Mouse (Mus musculus) neural tube, embryonic 14.5 days (tissue): ENCODE data around the gene Zdhhc1. TPM values are rescaled to one million over a fixed set of nuclear protein-coding genes. Genes with fewer than 3 reads are reported as not detected.

ENCODE experiments used
- ATAC-seq: fragments of 200-750 bp; cut with Nextera tagmentation; 2 replicates; pipeline ENCODE4 v1.8.0; 2017; ENCODE audit warnings: low read depth, mild to moderate bottlenecking, moderate TSS enrichment, moderate library complexity
- H3K27ac ChIP-seq: fragments of 300-500 bp; sonication (generic); 2 replicates; pipeline ENCODE4 v1.5.1; 2014; ENCODE audit warnings: low read depth, mild to moderate bottlenecking, control low read depth, low read length, moderate library complexity, mixed read lengths
- H3K27me3 ChIP-seq: fragments of 300-500 bp; sonication (generic); 2 replicates; pipeline ENCODE4 v1.6.1; 2014; ENCODE audit warnings: low read length; ENCODE audit not compliant: control insufficient read depth, insufficient read depth
- H3K36me3 ChIP-seq: fragments of 300-500 bp; sonication (generic); 2 replicates; pipeline ENCODE4 v1.6.1; 2014; ENCODE audit warnings: low read length, mixed read lengths; ENCODE audit not compliant: control insufficient read depth, insufficient read depth
- H3K4me1 ChIP-seq: fragments of 300-500 bp; sonication (generic); 2 replicates; pipeline ENCODE4 v1.6.1; 2014; ENCODE audit warnings: low read length; ENCODE audit not compliant: control insufficient read depth, insufficient read depth
- H3K4me2 ChIP-seq: fragments of 300-500 bp; sonication (generic); 2 replicates; pipeline ENCODE4 v1.6.1; 2014; ENCODE audit warnings: mild to moderate bottlenecking, low read depth, low read length, control low read depth
- H3K4me3 ChIP-seq: fragments of 300-500 bp; sonication (generic); 2 replicates; pipeline ENCODE4 v1.5.1; 2014; ENCODE audit warnings: low read depth, low read length, control low read depth, mixed read lengths
- H3K9ac ChIP-seq: fragments of 300-500 bp; sonication (generic); replicated peaks from 2 replicates; pipeline ENCODE4 v1.6.1; 2014; ENCODE audit warnings: low read depth, mild to moderate bottlenecking, control low read depth, low read length, mixed read lengths
- H3K9me3 ChIP-seq: fragments of 300-500 bp; sonication (generic); 2 replicates; pipeline ENCODE4 v1.6.1; 2016; ENCODE audit warnings: low read length; ENCODE audit not compliant: control insufficient read depth
- WGBS: fragments of 180-500 bp; shearing (Covaris S2); extraction: QIAGEN DNeasy Blood & Tissue Kit; methylation state at CpG from one replicate; pipeline ENCODE4 v1.1.7; 2014; 5-methylcytosine and 5-hydroxymethylcytosine counted together
- polyA plus RNA-seq: library from polyadenylated mRNA; unstranded; fragments of >200 nt; fragmentation: Nextera tagmentation; extraction: Ambion mirVana; gene quantifications from 2 replicates; pipeline ENCODE4 v1.2.1, GENCODE M21; 2014

The Zdhhc1 gene
- polyA plus RNA-seq, 1 experiment from 2014 or later = 32.5 TPM

DNA sequence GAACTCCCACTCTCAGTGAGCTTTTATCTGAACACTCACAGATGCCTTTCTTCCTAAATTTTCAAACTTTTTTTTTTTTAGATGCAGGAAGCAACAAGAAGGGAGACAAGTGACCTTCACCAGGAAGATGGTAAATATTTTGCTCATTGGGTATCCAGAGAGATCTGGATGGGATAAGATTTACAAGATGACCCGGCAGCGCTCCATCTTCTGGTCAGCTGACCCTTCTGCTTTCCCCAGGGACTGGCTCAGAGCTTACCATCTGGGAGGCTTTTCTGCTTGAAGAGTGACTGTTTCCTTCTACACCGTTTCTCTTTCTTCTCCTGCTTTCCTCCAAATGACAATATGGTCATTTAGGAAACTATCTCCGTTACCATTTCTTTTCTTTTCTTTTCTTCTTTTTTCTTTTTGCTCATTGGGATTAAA is 50.6 kb downstream of the Zdhhc1 start:
- Histone ChIP-seq H3K4me3 (no peak overlapping the region), H3K36me3 (no peaks in the 10 kb centered on the region), H3K4me1 (peaks cover 7% of the 10 kb centered on the region; the same call in 1 of the 2 replicates), H3K9ac (no peak overlapping the region), H3K4me2 (no peak overlapping the region), H3K27ac (peak overlapping the region; percentile 48; the same call in 1 of the 2 replicates), H3K9me3 (no peaks in the 10 kb centered on the region), H3K27me3 (no peaks in the 10 kb centered on the region)
- ATAC-seq = no peak; the same call in 1 of the 2 replicates
- 5% methylated on average over 4 of the region's 4 CpGs for WGBS

DNA sequence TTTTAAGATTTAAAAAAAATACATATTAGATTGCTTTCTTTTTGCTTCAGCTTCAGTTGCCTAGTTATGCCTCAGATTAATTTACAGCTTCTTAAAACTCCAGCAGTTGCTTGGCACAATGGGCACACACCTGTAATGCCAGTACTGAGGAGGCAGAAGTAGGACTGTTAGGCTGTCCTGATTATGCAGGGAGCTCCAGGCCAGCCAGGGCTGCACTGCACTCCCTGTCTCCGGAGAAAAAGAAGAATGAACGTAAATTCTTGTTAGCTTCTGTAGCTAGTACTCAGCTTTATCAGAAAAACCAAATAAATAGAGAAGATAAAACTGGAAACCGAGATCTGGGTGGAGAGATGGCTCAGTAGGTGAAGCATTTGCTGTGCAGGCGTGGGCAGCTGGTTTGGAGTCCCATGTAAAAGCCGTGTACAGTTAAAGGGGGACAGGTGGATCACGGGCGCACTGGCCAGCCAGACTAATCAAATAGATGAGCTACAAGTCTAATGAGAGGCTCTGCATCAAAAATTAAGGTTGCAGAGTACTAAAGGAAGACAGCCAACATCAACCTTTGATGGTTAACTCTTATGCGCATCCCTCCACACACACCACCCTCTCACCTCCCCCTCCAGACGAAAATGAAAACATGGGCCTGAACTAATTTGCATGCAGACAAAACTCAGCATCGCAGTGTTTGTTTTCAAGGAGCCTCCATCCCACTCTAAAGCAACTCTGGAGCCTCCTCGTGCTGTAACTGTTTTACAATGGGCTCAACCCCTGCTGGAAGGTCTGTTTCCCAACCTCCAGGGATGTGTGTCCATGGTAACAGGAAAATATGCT is 51.2 kb downstream of the Zdhhc1 start:
- Histone ChIP-seq H3K9me3 (no peaks in the 10 kb centered on the region), H3K36me3 (no peaks in the 10 kb centered on the region)
- WGBS = 17% methylated on average over 11 of the region's 11 CpGs

DNA sequence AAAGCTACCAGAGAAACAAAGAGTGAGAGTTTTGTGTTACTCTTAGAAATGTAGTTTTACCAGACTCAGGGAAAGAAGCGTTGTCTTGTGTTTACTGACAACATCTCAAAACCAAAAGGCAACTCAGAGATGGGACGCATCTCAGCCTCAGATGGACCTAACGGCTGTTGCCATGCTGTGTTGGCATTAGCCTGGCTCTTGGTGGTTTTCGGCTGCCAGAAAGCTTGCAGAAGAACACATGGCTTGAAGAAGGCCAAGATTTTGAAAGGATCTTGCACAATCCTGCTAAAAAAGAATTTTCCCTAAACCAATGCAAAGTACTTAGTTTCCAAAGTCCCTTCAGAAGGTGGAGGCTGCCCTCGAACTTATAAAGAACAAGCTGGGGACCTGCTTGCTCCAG is 54.0 kb downstream of the Zdhhc1 start:
- no peak for ATAC-seq
- 91% methylated on average over 5 of the region's 5 CpGs for WGBS
- no peaks in the 10 kb centered on the region for H3K36me3 ChIP-seq
- H3K4me1 ChIP-seq = peaks cover 7% of the 10 kb centered on the region; the same call in 1 of the 2 replicates
- no peak overlapping the region for H3K9ac ChIP-seq
- H3K27me3 ChIP-seq = no peaks in the 10 kb centered on the region
- H3K27ac ChIP-seq = no peak overlapping the region
- H3K9me3 ChIP-seq = no peaks in the 10 kb centered on the region
- no peak overlapping the region for H3K4me2 ChIP-seq
- no peak overlapping the region for H3K4me3 ChIP-seq

More for the DNA sequence above, 51.2 kb downstream of the Zdhhc1 start:
- Histone ChIP-seq H3K27ac (peak overlapping the region; percentile 48), H3K9ac (no peak overlapping the region), H3K4me1 (peaks cover 7% of the 10 kb centered on the region; the same call in 1 of the 2 replicates), H3K4me2 (no peak overlapping the region), H3K27me3 (no peaks in the 10 kb centered on the region), H3K4me3 (no peak overlapping the region)
- ATAC-seq = peak; percentile 70; the same call in 1 of the 2 replicates

DNA sequence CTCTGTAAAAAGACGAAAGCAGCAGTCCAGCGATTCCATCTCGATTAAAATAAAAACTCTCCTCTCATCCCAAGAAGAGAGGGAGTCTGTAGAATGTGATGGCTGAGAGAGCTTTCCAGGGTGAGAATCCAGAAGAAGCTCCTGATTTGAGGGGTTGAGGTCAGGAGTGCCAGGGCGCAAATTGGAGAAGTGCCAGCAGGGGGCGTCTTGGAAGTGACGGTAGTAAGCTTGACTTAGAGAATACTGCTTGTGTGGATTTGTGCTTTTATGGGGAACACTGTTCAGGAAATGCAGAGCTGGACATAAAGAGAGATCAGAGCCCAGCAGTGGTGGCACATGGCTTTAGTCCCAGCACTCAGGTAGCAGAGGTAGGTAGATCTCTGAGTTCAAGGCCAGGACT is 55.3 kb downstream of the Zdhhc1 start:
- no peak for ATAC-seq
- H3K27me3 ChIP-seq = no peaks in the 10 kb centered on the region
- H3K27ac ChIP-seq = no peak overlapping the region
- H3K36me3 ChIP-seq = no peaks in the 10 kb centered on the region
- no peak overlapping the region for H3K4me3 ChIP-seq
- H3K4me1 ChIP-seq = peaks cover 7% of the 10 kb centered on the region; the same call in 1 of the 2 replicates
- H3K4me2 ChIP-seq = no peak overlapping the region
- H3K9ac ChIP-seq = no peak overlapping the region
- 6% methylated on average over 6 of the region's 6 CpGs for WGBS
- no peaks in the 10 kb centered on the region for H3K9me3 ChIP-seq

DNA sequence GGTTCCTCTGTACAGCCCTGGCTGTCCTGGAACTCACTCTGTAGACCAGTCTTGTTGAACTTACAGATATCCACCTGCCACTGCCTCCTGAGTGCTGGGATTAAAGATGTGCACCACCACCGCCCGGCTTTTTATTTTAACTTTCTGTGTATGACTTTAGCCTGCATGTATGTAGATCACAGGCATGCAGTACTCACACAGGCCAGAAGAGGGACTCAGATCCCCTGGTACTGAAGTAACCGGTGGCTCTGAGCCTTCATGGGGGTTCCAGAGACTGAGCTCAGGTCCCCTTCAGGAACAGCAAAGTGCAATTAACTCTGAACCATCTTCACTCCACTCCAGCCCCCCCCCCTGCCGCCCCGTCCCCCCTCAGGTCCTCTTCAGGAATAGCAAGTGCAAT is 57.8 kb downstream of the Zdhhc1 start:
- no peaks in the 10 kb centered on the region for H3K4me1 ChIP-seq
- H3K27me3 ChIP-seq = no peaks in the 10 kb centered on the region
- H3K27ac ChIP-seq = no peak overlapping the region
- no peaks in the 10 kb centered on the region for H3K36me3 ChIP-seq
- no peak overlapping the region for H3K9ac ChIP-seq
- H3K4me2 ChIP-seq = no peak overlapping the region
- no peak overlapping the region for H3K4me3 ChIP-seq
- ATAC-seq = no peak
- WGBS = 30% methylated on average over 5 of the region's 5 CpGs
- H3K9me3 ChIP-seq = no peaks in the 10 kb centered on the region

DNA sequence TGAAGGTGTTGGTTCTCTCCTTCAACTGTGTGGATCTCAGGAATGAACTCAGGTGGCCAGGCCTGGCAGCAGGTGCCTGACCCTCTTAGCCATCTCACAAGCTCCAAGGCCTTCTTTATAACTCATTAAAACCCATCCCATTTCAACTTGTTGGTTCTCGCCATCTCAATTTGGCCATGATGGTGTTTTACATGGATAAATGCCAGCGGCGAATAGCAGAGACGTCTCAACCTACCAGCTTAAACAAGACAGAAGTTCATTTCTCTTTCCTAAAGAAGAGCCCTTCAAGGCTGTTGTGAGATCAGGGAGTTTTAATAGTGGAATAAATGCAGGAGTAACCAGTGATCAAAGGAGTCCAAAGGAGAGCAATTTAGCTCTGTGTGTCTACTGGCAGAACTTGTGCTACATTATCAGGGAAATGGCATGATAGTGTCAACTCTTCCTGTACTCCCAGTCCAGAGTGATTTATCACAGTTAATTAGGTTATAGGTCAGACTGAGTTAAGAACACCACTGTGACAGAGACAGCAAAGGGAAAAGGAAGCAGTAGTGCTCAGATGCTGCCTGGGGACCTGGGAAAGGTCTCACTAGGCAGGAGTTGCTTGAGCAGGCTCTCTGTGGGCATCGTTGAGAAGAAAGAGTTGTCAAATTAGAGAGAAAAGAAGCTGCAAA is 59.5 kb downstream of the Zdhhc1 start:
- H3K27ac ChIP-seq = no peak overlapping the region
- H3K4me3 ChIP-seq = no peak overlapping the region
- H3K4me2 ChIP-seq = no peak overlapping the region
- peaks cover 10% of the 10 kb centered on the region; the same call in 1 of the 2 replicates for H3K4me1 ChIP-seq
- WGBS = 92% methylated on average over 5 of the region's 5 CpGs
- H3K27me3 ChIP-seq = no peaks in the 10 kb centered on the region
- no peaks in the 10 kb centered on the region for H3K36me3 ChIP-seq
- no peak overlapping the region for H3K9ac ChIP-seq
- ATAC-seq = no peak
- H3K9me3 ChIP-seq = no peaks in the 10 kb centered on the region

DNA sequence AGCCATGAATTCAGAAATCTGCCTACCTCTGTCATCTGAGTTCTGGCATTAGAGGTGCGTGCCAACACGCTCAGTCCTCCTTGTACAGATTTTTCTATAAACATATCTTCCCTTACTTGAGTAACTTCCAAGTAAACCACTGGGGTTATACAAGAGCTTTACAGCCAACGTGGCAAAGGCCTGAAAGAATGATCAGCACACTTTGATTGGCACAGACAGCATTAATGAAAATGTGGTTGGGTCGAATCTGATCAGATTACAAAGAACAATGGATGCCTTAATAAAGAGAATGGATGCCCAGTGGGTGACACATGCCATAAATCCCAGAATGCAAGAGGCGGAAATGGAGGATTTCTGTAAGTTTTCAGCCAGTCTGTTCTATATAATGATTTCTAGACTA is 60.5 kb downstream of the Zdhhc1 start:
- Histone ChIP-seq H3K36me3 (no peaks in the 10 kb centered on the region), H3K9me3 (no peaks in the 10 kb centered on the region), H3K9ac (no peak overlapping the region), H3K27ac (no peak overlapping the region), H3K4me2 (no peak overlapping the region), H3K4me1 (peaks cover 10% of the 10 kb centered on the region), H3K4me3 (no peak overlapping the region), H3K27me3 (no peaks in the 10 kb centered on the region)
- 70% methylated on average over 5 of the region's 5 CpGs for WGBS
- ATAC-seq = no peak

DNA sequence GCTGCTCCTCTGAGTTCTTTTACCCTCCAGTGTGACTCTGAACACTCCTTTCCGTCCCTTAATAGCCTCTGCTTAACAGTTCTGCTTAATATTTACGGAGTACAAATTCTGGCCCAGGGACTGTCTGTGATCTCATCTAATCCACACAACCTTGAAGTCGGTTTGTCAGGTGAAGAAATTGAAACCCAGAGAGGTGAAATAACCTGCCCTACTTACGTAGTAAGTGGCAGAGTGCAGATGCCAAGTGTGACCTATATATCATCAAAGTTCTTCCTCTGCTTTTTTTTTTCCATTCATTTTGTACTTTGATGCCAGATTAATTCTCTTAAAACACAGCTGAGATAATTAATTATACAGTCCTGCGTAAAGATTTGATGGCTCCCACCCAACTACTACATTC is 62.6 kb downstream of the Zdhhc1 start:
- no peak overlapping the region for H3K27ac ChIP-seq
- 72% methylated on average over 5 of the region's 5 CpGs for WGBS
- ATAC-seq = no peak
- no peaks in the 10 kb centered on the region for H3K27me3 ChIP-seq
- H3K4me2 ChIP-seq = no peak overlapping the region
- H3K9me3 ChIP-seq = no peaks in the 10 kb centered on the region
- no peak overlapping the region for H3K9ac ChIP-seq
- H3K36me3 ChIP-seq = no peaks in the 10 kb centered on the region
- no peak overlapping the region for H3K4me3 ChIP-seq
- peaks cover 10% of the 10 kb centered on the region for H3K4me1 ChIP-seq

DNA sequence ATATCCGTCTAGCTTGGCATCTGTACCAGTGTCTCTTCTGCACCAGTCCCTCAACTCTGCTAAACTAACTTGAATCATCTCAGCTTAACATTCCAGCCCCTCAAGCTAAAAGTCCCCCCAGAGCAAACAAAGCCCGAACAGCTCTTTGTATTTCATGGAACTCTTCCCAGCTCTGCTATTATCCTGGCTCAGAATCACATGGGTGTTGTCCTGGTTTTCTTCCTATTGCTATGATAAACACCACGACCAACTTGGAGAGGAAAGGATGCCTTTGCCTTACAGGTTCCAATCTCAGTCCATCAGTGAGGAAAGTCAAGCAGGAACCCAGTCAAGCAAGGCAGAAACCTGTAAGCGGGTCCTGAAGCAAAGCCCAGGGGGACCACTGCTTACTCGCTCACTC is 63.2 kb downstream of the Zdhhc1 start:
- Histone ChIP-seq H3K4me1 (peaks cover 10% of the 10 kb centered on the region), H3K36me3 (no peaks in the 10 kb centered on the region), H3K4me3 (no peak overlapping the region), H3K4me2 (no peak overlapping the region), H3K27ac (no peak overlapping the region), H3K27me3 (no peaks in the 10 kb centered on the region), H3K9me3 (no peaks in the 10 kb centered on the region), H3K9ac (no peak overlapping the region)
- no peak for ATAC-seq
- 33% methylated on average over 5 of the region's 5 CpGs for WGBS
